Mouse (Mus musculus) MEL (cell line): Measurements from ENCODE around the gene Hmox2. TPM values are rescaled to one million over a fixed set of nuclear protein-coding genes. Genes with fewer than 3 reads are reported as not detected.

Experiments
- DNase-seq: peaks from one replicate; pipeline ENCODE4 v3.0.0; 2011; ENCODE audit warnings: low read depth, low spot score
- H3K27ac ChIP-seq: 2 replicates; pipeline ENCODE4 v1.5.1; 2012; ENCODE audit warnings: low read depth, mild to moderate bottlenecking, control low read depth, low read length, moderate library complexity; ENCODE audit not compliant: control insufficient read depth
- H3K27me3 ChIP-seq, 2 experiments: fragments of 150-350 bp in 1 of 2; sonication (generic) in 1 of 2; 2 replicates each; pipeline ENCODE4 v1.6.1; 2012; ENCODE audit warnings: low read length in 2 of 2, mild to moderate bottlenecking in 2 of 2, improper control_type of control experiment in 1 of 2, moderate library complexity in 1 of 2; ENCODE audit not compliant: insufficient read depth in 2 of 2, control insufficient read depth in 1 of 2
- H3K36me3 ChIP-seq, 2 experiments: 2 replicates each; pipeline ENCODE4 v1.6.1; 2012 to 2014; ENCODE audit warnings: low read length in 2 of 2, improper control_type of control experiment in 1 of 2, inconsistent platforms in 1 of 2, mild to moderate bottlenecking in 1 of 2; ENCODE audit not compliant: insufficient read depth in 2 of 2, control insufficient read depth in 1 of 2
- H3K4me1 ChIP-seq, 2 experiments: fragments of 150-350 bp in 1 of 2; sonication (generic) in 1 of 2; 2 replicates each; pipeline ENCODE4 v1.6.1; 2012; ENCODE audit warnings: low read length in 2 of 2, improper control_type of control experiment in 1 of 2, mild to moderate bottlenecking in 1 of 2; ENCODE audit not compliant: insufficient read depth in 2 of 2, control insufficient read depth in 1 of 2
- H3K4me3 ChIP-seq, 2 experiments: fragments of 150-350 bp in 1 of 2; sonication (generic) in 1 of 2; 2 replicates each; pipeline ENCODE4 v1.5.1; 2012; ENCODE audit warnings: low read depth in 2 of 2, low read length in 2 of 2, mild to moderate bottlenecking in 2 of 2, moderate library complexity in 2 of 2, control low read depth in 1 of 2, improper control_type of control experiment in 1 of 2; ENCODE audit not compliant: control insufficient read depth in 1 of 2, insufficient read depth in 1 of 2
- H3K79me2 ChIP-seq: 2 replicates; pipeline ENCODE4 v1.6.1; 2012; ENCODE audit warnings: mild to moderate bottlenecking, low read length, moderate library complexity; ENCODE audit not compliant: control insufficient read depth, poor library complexity, insufficient read depth
- H3K9ac ChIP-seq: 2 replicates; pipeline ENCODE4 v1.6.1; 2012; ENCODE audit warnings: low read depth, mild to moderate bottlenecking, control low read depth, low read length, moderate library complexity; ENCODE audit not compliant: control insufficient read depth, poor library complexity, severe bottlenecking
- H3K9me3 ChIP-seq: fragments of 150-350 bp; sonication (generic); replicated peaks from 2 replicates; pipeline ENCODE4 v1.6.1; 2012; ENCODE audit warnings: mild to moderate bottlenecking, low read length, improper control_type of control experiment, moderate library complexity; ENCODE audit not compliant: insufficient read depth
- BHLHE40 ChIP-seq: IDR thresholded peaks from 2 replicates; pipeline ENCODE4 v1.6.1; 2012; ENCODE audit warnings: low read depth, mild to moderate bottlenecking, inconsistent platforms, low read length, improper control_type of control experiment, borderline replicate concordance
- CHD1 ChIP-seq: IDR thresholded peaks from 2 replicates; pipeline ENCODE4 v1.6.1; 2012; ENCODE audit warnings: low read depth, mild to moderate bottlenecking, inconsistent platforms, low read length, improper control_type of control experiment
- CHD2 ChIP-seq: IDR thresholded peaks from 2 replicates; pipeline ENCODE4 v1.6.1; 2011; ENCODE audit warnings: low read length, improper control_type of control experiment
- CTCF ChIP-seq, 3 experiments: IDR thresholded peaks in 2 of 3; conservative IDR thresholded peaks in 1 of 3; 2 replicates each; pipeline ENCODE4 v1.5.1; 2011 to 2012; ENCODE audit warnings: low read length in 3 of 3, low read depth in 2 of 3, mild to moderate bottlenecking in 2 of 3, improper control_type of control experiment in 1 of 3, inconsistent platforms in 1 of 3, mixed read lengths in 1 of 3, moderate library complexity in 1 of 3; ENCODE audit not compliant: control insufficient read depth in 1 of 3, insufficient read depth in 1 of 3, poor library complexity in 1 of 3, severe bottlenecking in 1 of 3
- E2F4 ChIP-seq: IDR thresholded peaks from 2 replicates; pipeline ENCODE4 v1.6.1; 2011; ENCODE audit warnings: low read depth, low read length, improper control_type of control experiment, borderline replicate concordance
- ELF1 ChIP-seq: IDR thresholded peaks from 2 replicates; pipeline ENCODE4 v1.6.1; 2014; ENCODE audit warnings: low read depth, mild to moderate bottlenecking, inconsistent platforms, low read length, improper control_type of control experiment, moderate library complexity
- EP300 ChIP-seq, 2 experiments: IDR thresholded peaks; 2 replicates each; pipeline ENCODE4 v1.6.1; 2011; ENCODE audit warnings: improper control_type of control experiment in 2 of 2, low read length in 2 of 2, low read depth in 1 of 2, mild to moderate bottlenecking in 1 of 2
- ETS1 ChIP-seq: IDR thresholded peaks from 2 replicates; pipeline ENCODE4 v1.6.1; 2012; ENCODE audit warnings: low read depth, mild to moderate bottlenecking, inconsistent platforms, low read length, improper control_type of control experiment, moderate library complexity
- GABPA ChIP-seq: IDR thresholded peaks from 2 replicates; pipeline ENCODE4 v1.6.1; 2012; ENCODE audit warnings: low read depth, mild to moderate bottlenecking, inconsistent platforms, low read length, improper control_type of control experiment, moderate library complexity
- GATA1 ChIP-seq: IDR thresholded peaks from 2 replicates; pipeline ENCODE4 v1.6.1; 2011; ENCODE audit warnings: low read depth, low read length, improper control_type of control experiment
- HCFC1 ChIP-seq: IDR thresholded peaks from 2 replicates; pipeline ENCODE4 v1.6.1; 2012; ENCODE audit warnings: low read depth, mild to moderate bottlenecking, inconsistent platforms, low read length, improper control_type of control experiment, moderate library complexity
- JUND ChIP-seq: IDR thresholded peaks from 2 replicates; pipeline ENCODE4 v1.6.1; 2011; ENCODE audit warnings: low read depth, mild to moderate bottlenecking, improper control_type of control experiment, low read length
- KAT2A ChIP-seq: conservative IDR thresholded peaks from 2 replicates; pipeline ENCODE4 v1.6.1; 2012; ENCODE audit warnings: low read depth, low read length, improper control_type of control experiment, inconsistent platforms
- MAFK ChIP-seq: IDR thresholded peaks from 2 replicates; pipeline ENCODE4 v1.6.1; 2011; ENCODE audit warnings: low read depth, mild to moderate bottlenecking, low read length, improper control_type of control experiment, borderline replicate concordance
- MAX ChIP-seq: IDR thresholded peaks from 2 replicates; pipeline ENCODE4 v1.6.1; 2011; ENCODE audit warnings: low read length, improper control_type of control experiment
- MAZ ChIP-seq: IDR thresholded peaks from 2 replicates; pipeline ENCODE4 v1.6.1; 2012; ENCODE audit warnings: low read depth, mild to moderate bottlenecking, inconsistent platforms, low read length, improper control_type of control experiment
- MXI1 ChIP-seq: IDR thresholded peaks from 2 replicates; pipeline ENCODE4 v1.6.1; 2011; ENCODE audit warnings: mild to moderate bottlenecking, low read depth, low read length, improper control_type of control experiment
- MYC ChIP-seq: IDR thresholded peaks from 2 replicates; pipeline ENCODE4 v1.6.1; 2011; ENCODE audit warnings: low read depth, mild to moderate bottlenecking, low read length, improper control_type of control experiment, moderate library complexity
- NELFE ChIP-seq: IDR thresholded peaks from 2 replicates; pipeline ENCODE4 v1.6.1; 2011; ENCODE audit warnings: low read depth, low read length, improper control_type of control experiment
- NRF1 ChIP-seq: IDR thresholded peaks from 2 replicates; pipeline ENCODE4 v1.6.1; 2014; ENCODE audit warnings: low read depth, mild to moderate bottlenecking, inconsistent platforms, low read length, improper control_type of control experiment, moderate library complexity; ENCODE audit not compliant: poor library complexity, insufficient read depth, severe bottlenecking
- POLR2A ChIP-seq, 2 experiments: IDR thresholded peaks; 2 replicates each; pipeline ENCODE4 v1.6.1; 2011 to 2012; ENCODE audit warnings: low read length in 2 of 2, mild to moderate bottlenecking in 2 of 2, control low read depth in 1 of 2, improper control_type of control experiment in 1 of 2, low read depth in 1 of 2, moderate library complexity in 1 of 2; ENCODE audit not compliant: control insufficient read depth in 1 of 2, insufficient read depth in 1 of 2, poor library complexity in 1 of 2
- POLR2AphosphoS2 ChIP-seq: IDR thresholded peaks from 2 replicates; pipeline ENCODE4 v1.6.1; 2011; ENCODE audit warnings: low read length, improper control_type of control experiment
- POLR2AphosphoS5 ChIP-seq: IDR thresholded peaks from 2 replicates; pipeline ENCODE4 v1.6.1; 2012; ENCODE audit warnings: low read depth, borderline replicate concordance, mild to moderate bottlenecking, inconsistent platforms, low read length, moderate library complexity, mixed read lengths
- RCOR1 ChIP-seq: IDR thresholded peaks from 2 replicates; pipeline ENCODE4 v1.6.1; 2012; ENCODE audit warnings: low read depth, mild to moderate bottlenecking, inconsistent platforms, low read length, improper control_type of control experiment
- SIN3A ChIP-seq: IDR thresholded peaks from 2 replicates; pipeline ENCODE4 v1.6.1; 2012; ENCODE audit warnings: low read length, improper control_type of control experiment, inconsistent platforms
- SMC3 ChIP-seq: IDR thresholded peaks from 2 replicates; pipeline ENCODE4 v1.6.1; 2011; ENCODE audit warnings: low read depth, low read length, improper control_type of control experiment
- TBP ChIP-seq: IDR thresholded peaks from 2 replicates; pipeline ENCODE4 v1.8.0; 2011; ENCODE audit warnings: low read depth, low read length, improper control_type of control experiment
- TCF12 ChIP-seq: IDR thresholded peaks from 2 replicates; pipeline ENCODE4 v1.6.1; 2014; ENCODE audit warnings: low read depth, mild to moderate bottlenecking, inconsistent platforms, low read length, improper control_type of control experiment, moderate library complexity
- UBTF ChIP-seq: IDR thresholded peaks from 2 replicates; pipeline ENCODE4 v1.6.1; 2012; ENCODE audit warnings: low read depth, mild to moderate bottlenecking, inconsistent platforms, low read length, improper control_type of control experiment, moderate library complexity, borderline replicate concordance; ENCODE audit not compliant: insufficient read depth
- USF1 ChIP-seq: IDR thresholded peaks from 2 replicates; pipeline ENCODE4 v1.6.1; 2014; ENCODE audit warnings: low read depth, mild to moderate bottlenecking, inconsistent platforms, low read length, improper control_type of control experiment, moderate library complexity
- USF2 ChIP-seq, 2 experiments: IDR thresholded peaks; 2 replicates each; pipeline ENCODE4 v1.6.1; 2011 to 2012; ENCODE audit warnings: improper control_type of control experiment in 2 of 2, low read length in 2 of 2, borderline replicate concordance in 1 of 2, inconsistent platforms in 1 of 2, low read depth in 1 of 2, mild to moderate bottlenecking in 1 of 2; ENCODE audit not compliant: insufficient read depth in 1 of 2
- ZC3H11A ChIP-seq: IDR thresholded peaks from 2 replicates; pipeline ENCODE4 v1.6.1; 2012; ENCODE audit warnings: low read depth, mild to moderate bottlenecking, inconsistent platforms, low read length, improper control_type of control experiment
- ZMIZ1 ChIP-seq: IDR thresholded peaks from 2 replicates; pipeline ENCODE4 v1.6.1; 2012; ENCODE audit warnings: low read depth, mild to moderate bottlenecking, inconsistent platforms, low read length, improper control_type of control experiment, moderate library complexity
- ZNF384 ChIP-seq: IDR thresholded peaks from 2 replicates; pipeline ENCODE4 v1.6.1; 2012; ENCODE audit warnings: low read depth, mild to moderate bottlenecking, inconsistent platforms, low read length, improper control_type of control experiment
- polyA plus RNA-seq, 2 experiments: library from polyadenylated mRNA; stranded (reverse) in 1 of 2; unstranded in 1 of 2; fragments of >175 nt in 1 of 2; fragments of >200 nt in 1 of 2; gene quantifications; 2 replicates each; pipeline versions ENCODE4 v1.2.1 to v1.2.4; 2012; ENCODE audit warnings: low replicate concordance in 2 of 2, low read depth in 1 of 2; ENCODE audit not compliant: insufficient read length in 2 of 2, insufficient read depth in 1 of 2, missing spikeins in 1 of 2
- total RNA-seq: library from RNA; depleted of rRNA; stranded (reverse); fragments of 300-350 nt; gene quantifications from 2 replicates; pipeline ENCODE4 v1.2.3, GENCODE M21; 2012

Hmox2 gene
- total and polyA plus RNA-seq, 3 experiments: 41.5 to 75.0 TPM; not detected in 1

DNA sequence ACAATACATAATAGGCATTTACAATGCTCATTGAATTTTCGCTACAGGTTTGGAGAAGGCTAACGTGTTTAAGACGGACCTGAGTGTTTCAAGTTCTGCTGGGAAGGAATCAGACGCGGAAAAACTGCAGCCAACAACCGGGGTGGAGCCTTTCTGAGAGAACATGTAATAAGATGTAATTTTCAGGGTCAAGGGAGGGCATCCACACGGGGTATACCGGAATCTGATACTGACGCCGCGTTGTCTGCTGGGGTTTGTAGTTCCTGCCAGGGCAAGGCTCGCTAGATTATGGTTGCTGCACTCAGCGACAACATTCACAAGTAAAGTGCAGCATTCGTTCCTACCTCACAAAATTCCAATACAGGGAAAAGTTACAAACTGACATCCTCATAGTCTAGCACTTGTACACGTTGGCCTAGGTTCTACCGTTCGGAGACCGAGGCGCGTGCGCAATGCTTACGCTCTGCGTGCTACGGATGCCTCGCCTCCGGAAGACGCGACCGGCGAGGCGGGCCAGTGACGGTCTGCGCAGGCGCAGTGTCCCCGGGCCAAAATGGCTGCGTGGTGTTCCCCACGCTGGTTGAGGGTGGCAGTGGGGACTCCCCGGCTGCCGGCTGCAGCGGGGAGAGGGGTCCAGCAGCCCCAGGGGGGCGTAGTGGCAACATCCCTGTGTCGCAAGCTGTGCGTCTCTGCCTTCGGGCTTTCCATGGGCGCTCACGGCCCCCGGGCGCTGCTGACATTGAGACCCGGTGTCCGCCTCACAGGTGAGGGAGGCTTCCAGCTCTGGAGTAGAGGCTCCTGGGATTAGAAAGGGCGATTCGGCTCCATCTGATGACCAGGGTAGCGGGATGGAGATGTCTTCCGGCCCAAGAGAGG lies 42.3 kb upstream of the Hmox2 start:
- H3K9ac ChIP-seq: peak overlapping the region; percentile 93
- H3K36me3 ChIP-seq: peaks cover 4 to 32% of the 10 kb centered on the region in 2 experiments
- no peaks in the 10 kb centered on the region for H3K9me3 ChIP-seq
- DNase-seq: peak; percentile 96
- H3K27me3 ChIP-seq: no peaks in the 10 kb centered on the region
- peak overlapping the region; percentile 57 to 76 for H3K4me3 ChIP-seq
- peak overlapping the region; percentile 95 for H3K27ac ChIP-seq
- TF ChIP-seq CHD1 (no peak; the same call in 1 of the 2 replicates), TBP (peak; percentile 84; the same call in 1 of the 2 replicates), USF1 (peak; percentile 33; the same call in 1 of the 2 replicates), ZC3H11A (no peak), CTCF (IDR thresholded peaks at IDR 0.05 in 2 of 3, conservative IDR thresholded peaks at IDR 0.05 in 1 of 3; ENCODE audit: control insufficient read depth in 1 of 3, insufficient read depth in 1 of 3, low read depth in 2 of 3, low read length in 3 of 3, poor library complexity in 1 of 3, severe bottlenecking in 1 of 3) (no peak), TCF12 (peak; percentile 90), MXI1 (peak; percentile 87), MAFK (no peak), BHLHE40 (no peak), JUND (no peak), SIN3A (peak; percentile 87), POLR2A (IDR thresholded peaks at IDR 0.05; ENCODE audit: control insufficient read depth in 1 of 2, insufficient read depth in 1 of 2, low read depth in 1 of 2, low read length in 2 of 2, poor library complexity in 1 of 2) (peak; percentile 92 to 98), RCOR1 (0 out of 2 replicates have a peak, but pooled peaks have one; percentile 32), EP300 (IDR thresholded peaks at IDR 0.05; ENCODE audit: low read depth in 1 of 2, low read length in 2 of 2) (peak in 1 of 2 experiments; percentile 30; a peak in 1 of 4 replicates), ELF1 (peak; percentile 79), MAZ (peak; percentile 75; the same call in 1 of the 2 replicates), POLR2AphosphoS5 (no peak), GATA1 (peak; percentile 53), MAX (peak; percentile 83), E2F4 (peak; percentile 64; the same call in 1 of the 2 replicates), ETS1 (peak; percentile 65), HCFC1 (peak; percentile 99), NELFE (peak; percentile 96), POLR2AphosphoS2 (peak; percentile 94), ZMIZ1 (peak; percentile 76), SMC3 (no peak), UBTF (no peak), CHD2 (no peak; the same call in 1 of the 2 replicates), KAT2A (peak; percentile 59), USF2 (IDR thresholded peaks at IDR 0.05; ENCODE audit: borderline replicate concordance in 1 of 2, insufficient read depth in 1 of 2, low read depth in 1 of 2, low read length in 2 of 2) (no peak), ZNF384 (no peak), NRF1 (peak; percentile 91), MYC (peak; percentile 91), GABPA (no peak)
- peaks cover 0 to 11% of the 10 kb centered on the region in 2 experiments; a peak in 3 of 4 replicates for H3K4me1 ChIP-seq
- H3K79me2 ChIP-seq: peaks cover 31% of the 10 kb centered on the region
